Mouse (Mus musculus): ENCODE results near the gene Tdrd3. TPM values are rescaled to one million over a fixed set of nuclear protein-coding genes. Genes with fewer than 3 reads are reported as not detected.
A peak's percentile ranks its signal among the peaks of the same experiment; 100 is the strongest.

The Tdrd3 gene
- polyA plus RNA-seq, 1 experiment from 2014 or later, result 37.0 TPM

DNA sequence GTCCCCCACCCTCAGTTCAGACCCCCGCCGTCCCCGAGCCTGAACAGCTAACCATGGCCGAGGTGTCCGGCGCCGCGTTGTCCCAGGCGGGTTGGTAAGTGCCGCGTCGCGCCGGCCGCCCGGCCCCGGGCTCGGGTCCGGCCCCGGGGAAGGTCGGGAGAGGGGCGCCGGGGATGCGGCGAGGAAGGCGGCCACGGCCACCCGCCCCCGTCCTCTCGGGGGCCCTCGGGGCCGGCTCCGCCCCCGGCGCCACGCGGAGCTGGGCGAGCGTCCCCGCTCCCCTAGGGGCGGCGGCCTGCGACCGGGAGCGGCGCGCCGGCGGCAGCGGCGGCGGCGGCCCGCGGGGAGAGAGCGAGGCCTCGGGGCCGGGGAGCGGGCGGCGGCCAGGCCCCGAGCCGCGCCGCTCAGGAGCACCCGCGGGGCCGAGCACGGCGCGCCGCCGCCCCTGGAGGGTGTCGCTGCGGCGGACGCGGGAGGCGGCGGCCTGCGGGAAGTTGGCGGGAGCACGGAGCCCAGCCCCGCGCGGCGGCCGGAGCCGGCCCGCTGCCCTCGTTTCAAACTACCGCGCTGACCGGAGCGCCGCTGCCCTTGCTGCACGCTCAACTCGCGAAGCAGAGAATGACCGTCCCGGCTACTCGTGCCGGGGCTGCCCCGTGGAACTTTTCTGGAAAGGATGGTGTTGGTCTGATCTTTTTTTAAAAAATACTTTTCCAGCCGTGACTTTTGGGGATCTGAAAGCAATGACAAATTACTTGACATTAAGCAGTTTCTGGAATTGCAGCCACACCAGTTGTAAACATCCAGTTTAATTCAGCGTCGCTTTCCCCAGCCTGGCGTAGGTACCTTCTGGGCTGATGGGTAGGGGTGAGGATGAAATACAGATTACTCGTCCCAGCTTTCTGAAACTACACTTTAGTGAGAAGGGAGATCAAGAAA is 584 bp downstream of the Tdrd3 start:
- under 1% methylated on average over 44 of the region's 109 CpGs for WGBS
- Histone ChIP-seq H3K4me3 (ENCODE audit: low read depth, low read length) (peak overlapping the region; percentile 86), H3K9ac (ENCODE audit: low read depth, low read length) (peak overlapping the region; percentile 97), H3K27ac (replicated peaks; ENCODE audit: low read depth, low read length) (peak overlapping the region; percentile 100), H3K36me3 (ENCODE audit: control insufficient read depth, insufficient read depth, low read length) (no peaks in the 10 kb centered on the region), H3K9me3 (ENCODE audit: control insufficient read depth, low read length) (no peaks in the 10 kb centered on the region), H3K27me3 (replicated peaks; ENCODE audit: control insufficient read depth, insufficient read depth, low read length) (no peaks in the 10 kb centered on the region), H3K4me2 (ENCODE audit: low read depth, low read length) (peak overlapping the region; percentile 69), H3K4me1 (ENCODE audit: control insufficient read depth, insufficient read depth, low read length) (peaks cover 17% of the 10 kb centered on the region; the same call in 1 of the 2 replicates)
- peak; percentile 55 for ATAC-seq (ENCODE audit: low read depth)
- peak; percentile 47 for DNase-seq (ENCODE audit: low spot score)

DNA sequence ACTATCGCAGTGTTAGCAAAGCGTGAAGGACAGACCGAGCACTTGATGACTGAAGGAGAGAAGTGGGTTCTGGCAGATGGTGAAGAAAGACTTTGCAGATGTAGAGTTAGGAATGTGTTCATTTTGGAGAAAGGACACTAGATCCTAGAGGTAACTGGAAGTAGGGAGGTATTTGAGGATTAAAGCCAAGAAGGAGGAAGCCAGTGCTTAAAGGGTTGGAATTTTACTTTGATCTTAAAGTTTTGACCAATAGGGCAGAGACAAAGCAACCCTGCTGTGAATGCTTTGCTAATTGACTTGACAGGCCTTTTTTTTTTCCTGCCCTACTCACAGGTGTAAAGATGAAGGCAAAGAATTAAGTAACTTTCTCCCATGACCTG is 1.2 kb downstream of the Tdrd3 start:
- H3K36me3 ChIP-seq (ENCODE audit: control insufficient read depth, insufficient read depth, low read length), result no peaks in the 10 kb centered on the region
- DNase-seq (ENCODE audit: low spot score) (peak; percentile 19), ATAC-seq (ENCODE audit: low read depth) (no peak)
- H3K9me3 ChIP-seq (ENCODE audit: control insufficient read depth, low read length), result no peaks in the 10 kb centered on the region
- H3K9ac ChIP-seq (ENCODE audit: low read depth, low read length), result peak overlapping the region; percentile 97
- H3K27ac ChIP-seq (replicated peaks; ENCODE audit: low read depth, low read length), result peak overlapping the region; percentile 100
- H3K4me3 ChIP-seq (ENCODE audit: low read depth, low read length), result peak overlapping the region; percentile 86
- WGBS, result under 1% methylated on average over 3 of the region's 3 CpGs
- H3K27me3 ChIP-seq (replicated peaks; ENCODE audit: control insufficient read depth, insufficient read depth, low read length), result no peaks in the 10 kb centered on the region
- peak overlapping the region; percentile 69 for H3K4me2 ChIP-seq (ENCODE audit: low read depth, low read length)
- peaks cover 20% of the 10 kb centered on the region for H3K4me1 ChIP-seq (ENCODE audit: control insufficient read depth, insufficient read depth, low read length)

DNA sequence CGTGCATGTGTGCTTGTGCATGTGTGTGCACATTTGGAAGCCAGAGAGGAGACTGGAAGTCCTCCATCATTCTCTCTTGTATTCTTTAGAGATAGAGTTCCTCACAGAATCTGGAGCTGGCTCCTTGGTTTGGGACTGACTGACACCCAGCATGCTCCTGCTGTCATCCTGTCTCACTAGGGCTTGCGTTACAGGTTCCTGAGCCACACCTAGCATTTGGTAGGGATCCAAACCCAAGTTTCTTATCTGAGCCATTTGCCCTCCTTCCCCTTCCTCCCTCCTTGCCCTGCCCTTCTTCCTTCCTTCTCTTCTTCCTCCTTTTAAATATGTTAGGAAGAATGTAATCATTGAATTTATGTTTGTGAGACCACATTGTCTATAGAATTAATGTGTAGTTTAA is 3.3 kb downstream of the Tdrd3 start:
- Histone ChIP-seq H3K27me3 (replicated peaks; ENCODE audit: control insufficient read depth, insufficient read depth, low read length) (no peaks in the 10 kb centered on the region), H3K36me3 (ENCODE audit: control insufficient read depth, insufficient read depth, low read length) (no peaks in the 10 kb centered on the region), H3K9me3 (ENCODE audit: control insufficient read depth, low read length) (no peaks in the 10 kb centered on the region), H3K9ac (ENCODE audit: low read depth, low read length) (no peak overlapping the region), H3K4me3 (ENCODE audit: low read depth, low read length) (no peak overlapping the region), H3K4me1 (ENCODE audit: control insufficient read depth, insufficient read depth, low read length) (peaks cover 20% of the 10 kb centered on the region), H3K27ac (replicated peaks; ENCODE audit: low read depth, low read length) (no peak overlapping the region), H3K4me2 (ENCODE audit: low read depth, low read length) (no peak overlapping the region)
- WGBS, result 80% methylated on average over 2 of the region's 2 CpGs
- no peak for ATAC-seq (ENCODE audit: low read depth)
- no peak for DNase-seq (ENCODE audit: low spot score)

DNA sequence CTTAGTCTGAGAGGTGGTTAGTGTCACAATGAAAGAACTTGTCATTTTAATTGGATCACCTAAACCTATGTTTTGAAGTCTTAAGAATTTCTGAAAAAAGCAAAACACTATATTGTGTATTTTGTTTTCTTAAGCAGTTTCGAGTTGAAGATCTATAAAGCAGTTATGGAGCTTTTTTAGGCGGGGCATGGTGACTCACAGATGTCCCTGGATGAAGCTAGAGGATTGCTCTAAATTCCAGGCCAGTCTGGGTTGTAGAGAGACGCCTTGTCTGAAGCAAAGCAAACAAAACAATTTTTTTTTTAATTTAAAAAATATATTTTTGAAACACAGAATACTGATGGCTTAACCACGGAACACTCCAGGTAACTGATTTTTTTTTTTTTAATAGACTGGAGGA is 4.1 kb downstream of the Tdrd3 start:
- Histone ChIP-seq H3K27ac (replicated peaks; ENCODE audit: low read depth, low read length) (no peak overlapping the region), H3K36me3 (ENCODE audit: control insufficient read depth, insufficient read depth, low read length) (no peaks in the 10 kb centered on the region), H3K9me3 (ENCODE audit: control insufficient read depth, low read length) (no peaks in the 10 kb centered on the region), H3K9ac (ENCODE audit: low read depth, low read length) (no peak overlapping the region), H3K4me1 (ENCODE audit: control insufficient read depth, insufficient read depth, low read length) (peaks cover 20% of the 10 kb centered on the region), H3K4me3 (ENCODE audit: low read depth, low read length) (no peak overlapping the region), H3K4me2 (ENCODE audit: low read depth, low read length) (no peak overlapping the region), H3K27me3 (replicated peaks; ENCODE audit: control insufficient read depth, insufficient read depth, low read length) (no peaks in the 10 kb centered on the region)
- no peak for DNase-seq (ENCODE audit: low spot score)
- ATAC-seq (ENCODE audit: low read depth), result no peak
- WGBS, result 77% methylated on average over 4 of the region's 4 CpGs

DNA sequence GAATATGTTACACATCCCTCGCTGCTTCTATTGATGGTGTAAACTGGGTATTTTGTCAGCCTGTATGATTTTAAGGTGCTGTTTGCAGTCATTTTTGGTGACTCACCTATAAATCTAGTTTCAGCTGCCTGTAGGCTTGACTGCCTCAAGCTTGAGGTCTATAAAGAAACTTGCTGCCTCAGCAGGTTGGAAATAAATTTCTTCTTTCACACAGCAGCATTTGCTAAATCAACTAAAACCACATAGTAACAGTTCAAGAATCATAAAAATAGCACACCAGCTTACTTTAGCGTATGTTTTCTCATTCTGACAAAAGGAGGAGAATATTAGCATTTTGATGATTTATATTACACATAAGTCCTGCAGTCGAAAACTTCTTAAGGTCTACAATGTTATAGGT is 6.0 kb downstream of the Tdrd3 start:
- no peak for ATAC-seq (ENCODE audit: low read depth)
- Histone ChIP-seq H3K36me3 (ENCODE audit: control insufficient read depth, insufficient read depth, low read length) (no peaks in the 10 kb centered on the region), H3K4me3 (ENCODE audit: low read depth, low read length) (no peak overlapping the region), H3K9ac (ENCODE audit: low read depth, low read length) (no peak overlapping the region), H3K9me3 (ENCODE audit: control insufficient read depth, low read length) (no peaks in the 10 kb centered on the region), H3K27ac (replicated peaks; ENCODE audit: low read depth, low read length) (no peak overlapping the region), H3K27me3 (replicated peaks; ENCODE audit: control insufficient read depth, insufficient read depth, low read length) (no peaks in the 10 kb centered on the region), H3K4me1 (ENCODE audit: control insufficient read depth, insufficient read depth, low read length) (peaks cover 20% of the 10 kb centered on the region), H3K4me2 (ENCODE audit: low read depth, low read length) (no peak overlapping the region)
- no peak for DNase-seq (ENCODE audit: low spot score)
- 89% methylated on average over 3 of the region's 3 CpGs for WGBS

DNA sequence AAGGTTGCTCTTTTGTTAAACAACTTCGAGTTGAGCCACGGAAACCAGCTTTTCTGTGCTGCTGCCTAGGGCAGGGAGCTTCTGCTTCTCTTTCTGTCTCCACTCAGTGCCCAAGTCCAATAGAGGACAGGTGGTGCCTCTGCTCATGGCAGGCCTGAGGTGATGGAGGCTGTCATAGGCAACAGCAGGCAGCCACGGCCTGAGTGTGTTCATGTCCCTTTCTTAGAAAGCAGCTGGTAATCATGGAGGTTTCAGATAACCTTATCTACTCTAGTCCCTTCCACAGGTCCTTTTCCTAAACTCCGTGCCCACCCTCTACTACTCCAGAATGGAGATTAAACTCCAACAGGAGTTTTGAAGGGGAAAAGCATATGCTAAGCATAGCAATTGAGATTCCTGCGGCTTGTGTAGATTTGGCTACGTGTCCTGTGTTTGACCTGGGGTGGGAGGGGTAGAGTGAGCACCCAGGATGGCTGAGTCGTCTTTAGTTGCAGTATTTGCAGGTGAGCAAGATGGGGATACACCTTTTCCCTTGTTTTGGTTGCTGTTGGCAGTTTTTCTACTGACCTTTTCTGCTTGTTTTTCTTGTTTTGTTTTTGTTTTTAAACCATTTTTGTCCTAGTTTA is 10.0 kb downstream of the Tdrd3 start:
- H3K9me3 ChIP-seq (ENCODE audit: control insufficient read depth, low read length), result no peaks in the 10 kb centered on the region
- peak; percentile 55; the same call in 1 of the 2 replicates for ATAC-seq (ENCODE audit: low read depth)
- 60% methylated on average over 7 of the region's 7 CpGs for WGBS
- H3K36me3 ChIP-seq (ENCODE audit: control insufficient read depth, insufficient read depth, low read length), result no peaks in the 10 kb centered on the region
- H3K27ac ChIP-seq (replicated peaks; ENCODE audit: low read depth, low read length), result no peak overlapping the region
- no peak overlapping the region for H3K9ac ChIP-seq (ENCODE audit: low read depth, low read length)
- H3K27me3 ChIP-seq (replicated peaks; ENCODE audit: control insufficient read depth, insufficient read depth, low read length), result no peaks in the 10 kb centered on the region
- no peak for DNase-seq (ENCODE audit: low spot score)
- H3K4me1 ChIP-seq (ENCODE audit: control insufficient read depth, insufficient read depth, low read length), result peaks cover 3% of the 10 kb centered on the region
- H3K4me2 ChIP-seq (ENCODE audit: low read depth, low read length), result no peak overlapping the region
- no peak overlapping the region for H3K4me3 ChIP-seq (ENCODE audit: low read depth, low read length)

DNA sequence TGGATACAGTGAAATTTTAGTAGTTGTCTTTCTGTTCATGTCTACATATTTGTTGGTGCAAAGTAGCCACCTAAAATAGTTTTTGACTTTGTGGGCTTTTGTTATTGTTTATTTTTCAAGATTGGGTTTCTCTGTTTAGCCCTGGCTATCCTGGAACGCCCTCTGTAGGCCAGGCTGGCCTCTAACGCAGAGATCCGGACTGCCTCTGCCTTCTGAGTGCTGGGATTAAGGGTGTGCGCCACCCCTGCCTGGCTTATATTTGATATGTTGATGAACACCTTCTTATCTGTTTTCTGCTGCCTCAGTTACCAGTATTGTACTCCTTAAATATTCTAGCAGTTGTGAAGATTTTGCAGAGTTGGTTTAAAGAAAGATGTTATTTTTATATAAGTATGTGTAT is 10.6 kb downstream of the Tdrd3 start:
- 90% methylated on average over 4 of the region's 4 CpGs for WGBS
- Histone ChIP-seq H3K4me1 (ENCODE audit: control insufficient read depth, insufficient read depth, low read length) (peaks cover 3% of the 10 kb centered on the region), H3K4me3 (ENCODE audit: low read depth, low read length) (no peak overlapping the region), H3K9me3 (ENCODE audit: control insufficient read depth, low read length) (no peaks in the 10 kb centered on the region), H3K4me2 (ENCODE audit: low read depth, low read length) (no peak overlapping the region), H3K36me3 (ENCODE audit: control insufficient read depth, insufficient read depth, low read length) (no peaks in the 10 kb centered on the region), H3K27ac (replicated peaks; ENCODE audit: low read depth, low read length) (no peak overlapping the region), H3K9ac (ENCODE audit: low read depth, low read length) (no peak overlapping the region), H3K27me3 (replicated peaks; ENCODE audit: control insufficient read depth, insufficient read depth, low read length) (no peaks in the 10 kb centered on the region)
- DNase-seq (ENCODE audit: low spot score) (no peak), ATAC-seq (ENCODE audit: low read depth) (no peak)

DNA sequence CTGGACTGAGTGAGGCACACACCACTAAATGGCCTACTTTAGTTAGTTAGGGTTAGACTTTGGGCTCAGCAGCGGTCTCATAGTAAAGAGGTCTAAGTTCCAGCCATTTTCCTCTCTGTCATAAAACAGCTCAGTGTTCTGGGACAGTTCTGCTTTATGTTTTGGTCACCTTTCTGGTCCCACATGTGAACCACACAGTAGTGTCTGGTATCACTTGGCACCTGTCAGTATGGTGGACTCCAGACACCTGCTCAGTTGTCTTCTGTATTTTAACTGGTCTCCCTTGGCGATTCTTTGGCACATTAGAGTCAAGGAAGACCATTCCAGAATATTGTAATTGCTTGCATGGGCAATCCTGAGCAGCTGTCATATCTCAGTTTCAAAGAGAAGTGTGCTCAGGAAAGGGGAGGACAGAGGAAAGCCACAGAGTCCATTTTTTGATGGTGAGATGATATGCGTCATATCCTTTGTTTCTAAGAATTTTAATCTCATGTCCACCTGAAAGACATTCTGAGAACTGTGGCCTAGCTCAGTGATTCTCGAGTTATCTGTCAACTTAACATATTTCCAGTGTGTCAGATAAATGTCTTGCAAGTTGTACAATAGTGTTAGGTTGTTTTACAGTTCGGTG is 11.3 kb downstream of the Tdrd3 start:
- Histone ChIP-seq H3K27me3 (replicated peaks; ENCODE audit: control insufficient read depth, insufficient read depth, low read length) (no peaks in the 10 kb centered on the region), H3K9ac (ENCODE audit: low read depth, low read length) (no peak overlapping the region), H3K4me3 (ENCODE audit: low read depth, low read length) (no peak overlapping the region), H3K4me1 (ENCODE audit: control insufficient read depth, insufficient read depth, low read length) (no peaks in the 10 kb centered on the region; the same call in 1 of the 2 replicates), H3K4me2 (ENCODE audit: low read depth, low read length) (no peak overlapping the region), H3K36me3 (ENCODE audit: control insufficient read depth, insufficient read depth, low read length) (no peaks in the 10 kb centered on the region), H3K27ac (replicated peaks; ENCODE audit: low read depth, low read length) (no peak overlapping the region), H3K9me3 (ENCODE audit: control insufficient read depth, low read length) (no peaks in the 10 kb centered on the region)
- ATAC-seq (ENCODE audit: low read depth) (no peak), DNase-seq (ENCODE audit: low spot score) (no peak)
- 85% methylated on average over 5 of the region's 5 CpGs for WGBS

Measured in embryonic facial prominence, embryonic 14.5 days (tissue).